Mouse (Mus musculus) cerebellum, adult 2 months (tissue): ENCODE data around the gene Ccdc124.

Experiments
- CTCF ChIP-seq: fragments of 200-500 bp; IDR thresholded peaks from 2 replicates; pipeline ENCODE4 v1.5.1; 2011; ENCODE audit warnings: low read depth, mild to moderate bottlenecking, control low read depth, low read length, moderate library complexity, borderline replicate concordance; ENCODE audit not compliant: insufficient read depth
- POLR2A ChIP-seq: fragments of 200-500 bp; IDR thresholded peaks from 2 replicates; pipeline ENCODE4 v1.6.1; 2011; ENCODE audit warnings: low read length, control low read depth, borderline replicate concordance; ENCODE audit not compliant: insufficient read depth

GRCm38 (mm10) chr8:70845108-70845507, 28.6 kb downstream of the Ccdc124 start:
- TF ChIP-seq POLR2A (no peak), CTCF (no peak)
